Mouse (Mus musculus) bone marrow, adult 2 months (tissue): Measurements from ENCODE around the gene Slc38a6.

Experiments used
- CTCF ChIP-seq: fragments of 200-500 bp; IDR thresholded peaks from 2 replicates; pipeline ENCODE4 v1.5.1; 2011; ENCODE audit warnings: low read length, control low read depth; ENCODE audit not compliant: control insufficient read depth, insufficient read depth
- POLR2A ChIP-seq: fragments of 200-500 bp; IDR thresholded peaks from 2 replicates; pipeline ENCODE4 v1.6.1; 2011; ENCODE audit warnings: low read depth, mild to moderate bottlenecking, control low read depth, low read length, borderline replicate concordance; ENCODE audit not compliant: control insufficient read depth

GRCm38 (mm10) chr12:73354521-73354920, 67.9 kb downstream of the Slc38a6 start:
- TF ChIP-seq CTCF, result no peak
- no peak for TF ChIP-seq POLR2A
